Mouse (Mus musculus) midbrain, postnatal 0 days (tissue): ENCODE measurements around the gene Adssl1. TPM values are rescaled to one million over a fixed set of nuclear protein-coding genes. Genes with fewer than 3 reads are reported as not detected.
A peak's percentile ranks its signal among the peaks of the same experiment; 100 is the strongest.

ENCODE experiments used
- ATAC-seq: fragments of 200-750 bp; cut with Nextera tagmentation; 2 replicates; pipeline ENCODE4 v1.8.0; 2017; ENCODE audit warnings: moderate number of reproducible peaks, mild to moderate bottlenecking, moderate TSS enrichment, moderate library complexity; ENCODE audit not compliant: low FRiP score
- DNase-seq: peaks from one replicate; pipeline ENCODE4 v3.0.0-alpha.2; 2015; ENCODE audit warnings: low spot score
- H3K27ac ChIP-seq: fragments of 300-500 bp; sonication (generic); 2 replicates; pipeline ENCODE4 v1.5.1; 2014; ENCODE audit warnings: low read depth, mild to moderate bottlenecking, low read length, mixed read lengths
- H3K27me3 ChIP-seq: fragments of 300-500 bp; sonication (generic); 2 replicates; pipeline ENCODE4 v1.6.1; 2014; ENCODE audit warnings: low read length, control low read depth, mixed read lengths; ENCODE audit not compliant: insufficient read depth
- H3K36me3 ChIP-seq: fragments of 300-500 bp; sonication (generic); 2 replicates; pipeline ENCODE4 v1.6.1; 2014; ENCODE audit warnings: low read length, control low read depth, mixed read lengths; ENCODE audit not compliant: insufficient read depth
- H3K4me1 ChIP-seq: fragments of 300-500 bp; sonication (generic); 2 replicates; pipeline ENCODE4 v1.6.1; 2014; ENCODE audit warnings: mild to moderate bottlenecking, control low read depth, antibody characterized with exemption, low read length, mixed read lengths; ENCODE audit not compliant: insufficient read depth
- H3K4me2 ChIP-seq: fragments of 300-500 bp; sonication (generic); 2 replicates; pipeline ENCODE4 v1.6.1; 2014; ENCODE audit warnings: low read depth, mild to moderate bottlenecking, low read length, mixed read lengths; ENCODE audit not compliant: poor library complexity, severe bottlenecking
- H3K4me3 ChIP-seq: fragments of 300-500 bp; sonication (generic); 2 replicates; pipeline ENCODE4 v1.5.1; 2014; ENCODE audit warnings: low read depth, mild to moderate bottlenecking, low read length, moderate library complexity
- H3K9ac ChIP-seq: fragments of 300-500 bp; sonication (generic); replicated peaks from 2 replicates; pipeline ENCODE4 v1.6.1; 2014; ENCODE audit warnings: mild to moderate bottlenecking, low read length, moderate library complexity, mixed read lengths; ENCODE audit not compliant: poor library complexity, severe bottlenecking
- H3K9me3 ChIP-seq: fragments of 300-500 bp; sonication (generic); 2 replicates; pipeline ENCODE4 v1.6.1; 2016; ENCODE audit warnings: low read length, control low read depth
- CTCF ChIP-seq: IDR thresholded peaks from 2 replicates; pipeline ENCODE4 v1.5.1; 2016; ENCODE audit warnings: antibody characterized with exemption, mild to moderate bottlenecking
- WGBS: fragments of 180-500 bp; shearing (Covaris S2); extraction: QIAGEN DNeasy Blood & Tissue Kit; methylation state at CpG from one replicate; pipeline ENCODE4 v1.1.7; 2014; 5-methylcytosine and 5-hydroxymethylcytosine counted together
- polyA plus RNA-seq: library from polyadenylated mRNA; unstranded; fragments of >200 nt; fragmentation: Nextera tagmentation; extraction: Ambion mirVana; gene quantifications from 2 replicates; pipeline ENCODE4 v1.2.1, GENCODE M21; 2015
- total RNA-seq: library from RNA; depleted of rRNA; stranded (reverse); fragments of >200 nt; gene quantifications from 2 replicates; pipeline ENCODE4 v1.2.3, GENCODE M21; 2014

Gene Adssl1
- total and polyA plus RNA-seq, 2 experiments from 2014 or later: 4.1 to 8.2 TPM

GRCm38 (mm10) chr12:112673576-112674091 lies 53.8 kb downstream of the Adssl1 start:
- peak overlapping the region; percentile 75 for H3K27ac ChIP-seq
- no peaks in the 10 kb centered on the region for H3K9me3 ChIP-seq
- TF ChIP-seq CTCF: no peak
- H3K9ac ChIP-seq: peak overlapping the region; percentile 73
- DNase-seq (peak; percentile 53), ATAC-seq (peak; percentile 9)
- H3K4me1 ChIP-seq: peaks cover 16% of the 10 kb centered on the region
- peaks cover 25% of the 10 kb centered on the region for H3K36me3 ChIP-seq
- 0 out of 2 replicates have a peak, but pooled peaks cover 3% of the 10 kb centered on the region for H3K27me3 ChIP-seq
- peak overlapping the region; percentile 92 for H3K4me2 ChIP-seq
- WGBS: 1% methylated on average over 28 of the region's 68 CpGs
- peak overlapping the region; percentile 57 for H3K4me3 ChIP-seq

GRCm38 (mm10) chr12:112674132-112675011 lies 54.5 kb downstream of the Adssl1 start, which contains the start of gene Akt1:
Gene Akt1 (minus strand): TSS chr12:112674884.
- H3K27ac ChIP-seq: peak within 1 kb of the TSS; percentile 75
- ATAC-seq (no peak), DNase-seq (peak; percentile 33)
- H3K4me1 ChIP-seq: peaks cover 16% of the 10 kb centered on the region
- H3K4me3 ChIP-seq: peak within 1 kb of the TSS; percentile 57
- peaks cover 19% of the 10 kb centered on the region for H3K36me3 ChIP-seq
- TF ChIP-seq CTCF: no peak
- H3K9me3 ChIP-seq: no peaks in the 10 kb centered on the region
- H3K9ac ChIP-seq: peak within 1 kb of the TSS; percentile 73
- peaks cover 8% of the 10 kb centered on the region; the same call in 1 of the 2 replicates for H3K27me3 ChIP-seq
- WGBS: under 1% methylated on average over 35 of the region's 70 CpGs
- peak within 1 kb of the TSS; percentile 92 for H3K4me2 ChIP-seq

- 15% methylated on average over 18 of the region's 18 CpGs for WGBS
- Histone ChIP-seq H3K27me3 (peaks cover 18% of the 10 kb centered on the region), H3K9ac (0 out of 2 replicates have a peak overlapping the region, but pooled peaks have one; percentile 73), H3K4me1 (peaks cover 16% of the 10 kb centered on the region), H3K4me2 (peak overlapping the region; percentile 92), H3K27ac (no peak overlapping the region; the same call in 1 of the 2 replicates), H3K36me3 (peaks cover 10% of the 10 kb centered on the region; the same call in 1 of the 2 replicates), H3K4me3 (peak overlapping the region; percentile 57), H3K9me3 (no peaks in the 10 kb centered on the region)
- ATAC-seq: peak; percentile 36
- TF ChIP-seq CTCF: peak; percentile 94
- DNase-seq: peak; percentile 93
Observed at GRCm38 (mm10) chr12:112675245-112676035, 55.6 kb downstream of the Adssl1 start.

- H3K4me3 ChIP-seq: no peak overlapping the region
- H3K4me2 ChIP-seq: no peak overlapping the region
- H3K9me3 ChIP-seq: no peaks in the 10 kb centered on the region
- peaks cover 8% of the 10 kb centered on the region for H3K4me1 ChIP-seq
- no peak for DNase-seq
- 58% methylated on average over 5 of the region's 5 CpGs for WGBS
- H3K36me3 ChIP-seq: no peaks in the 10 kb centered on the region
- no peak overlapping the region for H3K27ac ChIP-seq
- no peak overlapping the region for H3K9ac ChIP-seq
- H3K27me3 ChIP-seq: peaks cover 28% of the 10 kb centered on the region
- no peak for TF ChIP-seq CTCF
- no peak for ATAC-seq
Observed at GRCm38 (mm10) chr12:112677076-112677475, 57.2 kb downstream of the Adssl1 start.

DNA sequence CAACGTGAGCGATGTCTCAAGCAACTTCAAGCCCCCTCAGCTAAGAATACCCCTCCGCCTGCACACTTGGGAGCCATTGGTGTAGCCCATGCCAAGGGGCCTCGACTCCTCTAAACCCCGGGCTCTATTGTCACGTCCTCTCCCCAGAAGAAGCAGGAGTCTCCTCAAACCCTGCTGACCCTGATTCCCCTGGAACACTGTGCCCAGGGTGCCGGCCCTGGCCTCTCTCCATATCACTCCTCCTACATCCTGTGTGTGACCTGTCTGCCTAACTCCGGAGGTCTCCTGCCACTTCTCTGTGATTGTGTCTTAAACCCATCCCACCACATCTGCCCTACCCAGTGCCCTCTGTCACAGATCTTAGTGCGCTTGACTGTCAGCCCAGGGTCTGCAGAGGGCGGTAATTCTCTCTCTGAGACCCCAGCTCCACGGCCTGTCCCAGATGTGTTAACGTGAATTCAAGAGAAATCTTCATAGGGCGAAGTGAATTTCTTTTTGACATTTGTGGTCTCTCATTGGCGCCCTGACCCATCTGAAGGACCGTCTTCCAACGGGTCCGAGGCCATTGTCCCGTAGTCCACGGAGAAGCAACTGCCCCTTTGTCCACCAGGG lies 58.2 kb downstream of the Adssl1 start:
- H3K4me3 ChIP-seq: peak overlapping the region; percentile 45; the same call in 1 of the 2 replicates
- H3K9me3 ChIP-seq: no peaks in the 10 kb centered on the region
- DNase-seq (no peak), ATAC-seq (no peak)
- no peaks in the 10 kb centered on the region for H3K36me3 ChIP-seq
- no peak overlapping the region for H3K27ac ChIP-seq
- peaks cover 28% of the 10 kb centered on the region for H3K27me3 ChIP-seq
- TF ChIP-seq CTCF: peak; percentile 36
- H3K4me1 ChIP-seq: no peaks in the 10 kb centered on the region; the same call in 1 of the 2 replicates
- peak overlapping the region; percentile 91 for H3K4me2 ChIP-seq
- 22% methylated on average over 19 of the region's 19 CpGs for WGBS
- H3K9ac ChIP-seq: peak overlapping the region; percentile 52; the same call in 1 of the 2 replicates
